Mouse (Mus musculus) gastrocnemius, postnatal 4 days (tissue): ENCODE data around the gene Cntn5. TPM values are rescaled to one million over a fixed set of nuclear protein-coding genes. Genes with fewer than 3 reads are reported as not detected.
A peak's percentile ranks its signal among the peaks of the same experiment; 100 is the strongest.

Source experiments
- DNase-seq, 2 experiments: peaks; one replicate each; pipeline ENCODE4 v3.0.0; 2021 to 2022; ENCODE audit warnings: low spot score in 2 of 2, mixed read lengths in 2 of 2
- long read RNA-seq, 2 experiments: library from polyadenylated mRNA; stranded (forward); transcript quantifications; one replicate each; pipeline ENCODE4 v2.0.0; 2021
- total RNA-seq, 2 experiments: library from RNA; stranded (reverse); gene quantifications; 2 replicates each; pipeline ENCODE4 v1.2.3; 2021

Gene Cntn5
- not detected for total RNA-seq
- long read RNA-seq, experiment 1, result 0 reads
- long read RNA-seq, experiment 2, result 0 reads

- DNase-seq, result no peak
Measured at GRCm38 (mm10) chr9:10904616-10905363, at the start of gene Cntn5. Gene Cntn5, minus strand, starts transcription at chr9:10904775.

GRCm38 (mm10) chr9:10950470-10950869 lies 45.9 kb upstream of the Cntn5 start:
- no peak for DNase-seq

- DNase-seq, result peak in 1 of 2 experiments; percentile 33
Measured at GRCm38 (mm10) chr9:10909573-10909972, 5.0 kb upstream of the Cntn5 start.

GRCm38 (mm10) chr9:10905696-10906095 lies 1.1 kb upstream of the Cntn5 start:
- DNase-seq, result no peak

- DNase-seq, result no peak
Measured at GRCm38 (mm10) chr9:10879758-10880157, 24.8 kb downstream of the Cntn5 start.

- no peak for DNase-seq
Measured at GRCm38 (mm10) chr9:10873881-10874280, 30.7 kb downstream of the Cntn5 start.

GRCm38 (mm10) chr9:10856204-10856892 lies 48.2 kb downstream of the Cntn5 start:
- no peak for DNase-seq

- DNase-seq, result no peak
Measured at GRCm38 (mm10) chr9:10816711-10817110, 87.9 kb downstream of the Cntn5 start.

GRCm38 (mm10) chr9:10797158-10797557 lies 107.4 kb downstream of the Cntn5 start:
- DNase-seq, result no peak

GRCm38 (mm10) chr9:10795102-10795501 lies 109.5 kb downstream of the Cntn5 start:
- no peak for DNase-seq

- DNase-seq, result no peak
Measured at GRCm38 (mm10) chr9:10731878-10732277, 172.7 kb downstream of the Cntn5 start.

GRCm38 (mm10) chr9:10724191-10724590 lies 180.4 kb downstream of the Cntn5 start:
- no peak for DNase-seq

GRCm38 (mm10) chr9:10722121-10722520 lies 182.5 kb downstream of the Cntn5 start:
- no peak for DNase-seq

GRCm38 (mm10) chr9:10718986-10719385 lies 185.6 kb downstream of the Cntn5 start:
- no peak for DNase-seq

GRCm38 (mm10) chr9:10713641-10714040 lies 190.9 kb downstream of the Cntn5 start:
- DNase-seq, result no peak

- DNase-seq, result no peak
Measured at GRCm38 (mm10) chr9:10681646-10682045, 222.9 kb downstream of the Cntn5 start.

GRCm38 (mm10) chr9:10681181-10681580 lies 223.4 kb downstream of the Cntn5 start:
- DNase-seq, result no peak

- no peak for DNase-seq
Measured at GRCm38 (mm10) chr9:10668676-10669075, 235.9 kb downstream of the Cntn5 start.

GRCm38 (mm10) chr9:10667438-10667837 lies 237.1 kb downstream of the Cntn5 start:
- no peak for DNase-seq

GRCm38 (mm10) chr9:10665756-10666155 lies 238.8 kb downstream of the Cntn5 start:
- no peak for DNase-seq

GRCm38 (mm10) chr9:10663101-10663500 lies 241.5 kb downstream of the Cntn5 start:
- DNase-seq, result no peak

GRCm38 (mm10) chr9:10659478-10659877 lies 245.1 kb downstream of the Cntn5 start:
- no peak for DNase-seq

- DNase-seq, result no peak
Measured at GRCm38 (mm10) chr9:10658086-10658485, 246.5 kb downstream of the Cntn5 start.
